Mouse (Mus musculus) hindbrain, embryonic 11.5 days (tissue): Measurements from ENCODE around the gene Exosc10. TPM values are rescaled to one million over a fixed set of nuclear protein-coding genes. Genes with fewer than 3 reads are reported as not detected.

Experiments
- ATAC-seq: fragments of 200-750 bp; cut with Nextera tagmentation; 2 replicates; pipeline ENCODE4 v1.8.0; 2017; ENCODE audit warnings: mild to moderate bottlenecking, moderate TSS enrichment, moderate library complexity; ENCODE audit not compliant: low FRiP score
- DNase-seq: peaks from one replicate; pipeline ENCODE4 v3.0.0-alpha.2; 2015; ENCODE audit warnings: low spot score
- H3K27ac ChIP-seq: fragments of 300-500 bp; sonication (generic); 2 replicates; pipeline ENCODE4 v1.5.1; 2014; ENCODE audit warnings: mild to moderate bottlenecking, low read depth, low read length
- H3K27me3 ChIP-seq: fragments of 300-500 bp; sonication (generic); 2 replicates; pipeline ENCODE4 v1.6.1; 2014; ENCODE audit warnings: mild to moderate bottlenecking, low read length, moderate library complexity, mixed read lengths; ENCODE audit not compliant: control insufficient read depth, insufficient read depth
- H3K36me3 ChIP-seq: fragments of 300-500 bp; sonication (generic); 2 replicates; pipeline ENCODE4 v1.6.1; 2014; ENCODE audit warnings: mild to moderate bottlenecking, low read length, moderate library complexity, mixed read lengths; ENCODE audit not compliant: control insufficient read depth, insufficient read depth
- H3K4me1 ChIP-seq: fragments of 300-500 bp; sonication (generic); replicated peaks from 2 replicates; pipeline ENCODE4 v1.6.1; 2014; ENCODE audit warnings: low read length, mixed read lengths; ENCODE audit not compliant: control insufficient read depth, insufficient read depth
- H3K4me2 ChIP-seq: fragments of 300-500 bp; sonication (generic); replicated peaks from 2 replicates; pipeline ENCODE4 v1.6.1; 2014; ENCODE audit warnings: mild to moderate bottlenecking, low read depth, low read length
- H3K4me3 ChIP-seq: fragments of 300-500 bp; sonication (generic); 2 replicates; pipeline ENCODE4 v1.5.1; 2014; ENCODE audit warnings: low read depth, low read length
- H3K9ac ChIP-seq: fragments of 300-500 bp; sonication (generic); 2 replicates; pipeline ENCODE4 v1.6.1; 2014; ENCODE audit warnings: low read depth, low read length
- H3K9me3 ChIP-seq: fragments of 300-500 bp; sonication (generic); 2 replicates; pipeline ENCODE4 v1.6.1; 2016; ENCODE audit warnings: low read length; ENCODE audit not compliant: control insufficient read depth
- WGBS: fragments of 180-500 bp; shearing (Covaris S2); extraction: QIAGEN DNeasy Blood & Tissue Kit; methylation state at CpG from one replicate; pipeline ENCODE4 v1.1.7; 2014; 5-methylcytosine and 5-hydroxymethylcytosine counted together
- polyA plus RNA-seq: library from polyadenylated mRNA; unstranded; fragments of >200 nt; fragmentation: Nextera tagmentation; extraction: Ambion mirVana; gene quantifications from 2 replicates; pipeline ENCODE4 v1.2.1, GENCODE M21; 2014

Exosc10 gene
- polyA plus RNA-seq, 1 experiment from 2014 or later: 93.9 TPM

- no peaks in the 10 kb centered on the region for H3K27me3 ChIP-seq
- peak; percentile 68 for DNase-seq
These were observed 49.5 kb downstream of the Exosc10 start for GRCm38 (mm10) chr4:148607758-148608157.

GRCm38 (mm10) chr4:148609805-148610204 lies 51.6 kb downstream of the Exosc10 start:
- ATAC-seq (no peak), DNase-seq (no peak)
- Histone ChIP-seq H3K36me3 (0 out of 2 replicates have a peak, but pooled peaks cover 3% of the 10 kb centered on the region), H3K4me3 (no peak overlapping the region), H3K4me2 (no peak overlapping the region), H3K4me1 (no peaks in the 10 kb centered on the region), H3K9ac (no peak overlapping the region), H3K27ac (no peak overlapping the region), H3K9me3 (no peaks in the 10 kb centered on the region), H3K27me3 (no peaks in the 10 kb centered on the region)
- WGBS: 79% methylated on average over 5 of the region's 5 CpGs

More at GRCm38 (mm10) chr4:148607758-148608157, 49.5 kb downstream of the Exosc10 start:
- Histone ChIP-seq H3K36me3 (no peaks in the 10 kb centered on the region), H3K9ac (no peak overlapping the region), H3K9me3 (no peaks in the 10 kb centered on the region), H3K27ac (no peak overlapping the region), H3K4me3 (no peak overlapping the region), H3K4me1 (no peaks in the 10 kb centered on the region), H3K4me2 (no peak overlapping the region)
- WGBS: 30% methylated on average over 5 of the region's 5 CpGs
- ATAC-seq: no peak

GRCm38 (mm10) chr4:148610631-148611364 lies 52.6 kb downstream of the Exosc10 start:
- no peak for ATAC-seq
- DNase-seq: no peak
- H3K27ac ChIP-seq: no peak overlapping the region
- H3K27me3 ChIP-seq: no peaks in the 10 kb centered on the region
- no peak overlapping the region for H3K9ac ChIP-seq
- H3K9me3 ChIP-seq: no peaks in the 10 kb centered on the region
- no peaks in the 10 kb centered on the region for H3K4me1 ChIP-seq
- 0 out of 2 replicates have a peak, but pooled peaks cover 3% of the 10 kb centered on the region for H3K36me3 ChIP-seq
- WGBS: 82% methylated on average over 5 of the region's 5 CpGs
- no peak overlapping the region for H3K4me3 ChIP-seq
- H3K4me2 ChIP-seq: no peak overlapping the region

- no peak overlapping the region for H3K27ac ChIP-seq
- 0 out of 2 replicates have a peak, but pooled peaks cover 5% of the 10 kb centered on the region for H3K36me3 ChIP-seq
- ATAC-seq (no peak), DNase-seq (no peak)
- no peak overlapping the region for H3K9ac ChIP-seq
- WGBS: 72% methylated on average over 4 of the region's 4 CpGs
- H3K4me1 ChIP-seq: no peaks in the 10 kb centered on the region
- no peaks in the 10 kb centered on the region for H3K27me3 ChIP-seq
- H3K9me3 ChIP-seq: no peaks in the 10 kb centered on the region
- no peak overlapping the region for H3K4me2 ChIP-seq
- H3K4me3 ChIP-seq: no peak overlapping the region
These were observed 54.3 kb downstream of the Exosc10 start for GRCm38 (mm10) chr4:148612557-148612956.

GRCm38 (mm10) chr4:148613738-148614137 lies 55.5 kb downstream of the Exosc10 start:
- no peak overlapping the region for H3K4me2 ChIP-seq
- H3K9me3 ChIP-seq: no peaks in the 10 kb centered on the region
- no peak for DNase-seq
- 0 out of 2 replicates have a peak, but pooled peaks cover 7% of the 10 kb centered on the region for H3K36me3 ChIP-seq
- 69% methylated on average over 9 of the region's 9 CpGs for WGBS
- no peak overlapping the region for H3K9ac ChIP-seq
- H3K27me3 ChIP-seq: no peaks in the 10 kb centered on the region
- H3K27ac ChIP-seq: no peak overlapping the region
- H3K4me3 ChIP-seq: no peak overlapping the region
- ATAC-seq: no peak
- H3K4me1 ChIP-seq: no peaks in the 10 kb centered on the region

GRCm38 (mm10) chr4:148619805-148620204 lies 61.6 kb downstream of the Exosc10 start:
- no peaks in the 10 kb centered on the region; the same call in 1 of the 2 replicates for H3K4me1 ChIP-seq
- no peak for ATAC-seq
- H3K27ac ChIP-seq: no peak overlapping the region
- no peak overlapping the region for H3K4me3 ChIP-seq
- no peak overlapping the region for H3K9ac ChIP-seq
- WGBS: 96% methylated on average over 1 of the region's 1 CpGs
- no peak for DNase-seq
- peaks cover 32% of the 10 kb centered on the region for H3K36me3 ChIP-seq
- no peaks in the 10 kb centered on the region for H3K9me3 ChIP-seq
- no peak overlapping the region for H3K4me2 ChIP-seq
- H3K27me3 ChIP-seq: no peaks in the 10 kb centered on the region

- no peak overlapping the region for H3K9ac ChIP-seq
- H3K9me3 ChIP-seq: no peaks in the 10 kb centered on the region
- no peak for DNase-seq
- H3K36me3 ChIP-seq: peaks cover 32% of the 10 kb centered on the region
- no peak overlapping the region for H3K4me2 ChIP-seq
- no peak overlapping the region for H3K4me3 ChIP-seq
- H3K27me3 ChIP-seq: no peaks in the 10 kb centered on the region
- no peak overlapping the region for H3K27ac ChIP-seq
- no peak for ATAC-seq
- WGBS: 98% methylated on average over 1 of the region's 1 CpGs
- H3K4me1 ChIP-seq: no peaks in the 10 kb centered on the region; the same call in 1 of the 2 replicates
These were observed 62.5 kb downstream of the Exosc10 start for GRCm38 (mm10) chr4:148620718-148621117.

- H3K9ac ChIP-seq: no peak overlapping the region
- whole genome bisulfite sequencing: 94% methylated on average over 4 of the region's 4 CpGs
- no peak overlapping the region for H3K27ac ChIP-seq
- no peak for DNase-seq
- H3K4me3 ChIP-seq: no peak overlapping the region
- no peak for ATAC-seq
- H3K4me2 ChIP-seq: no peak overlapping the region
- no peaks in the 10 kb centered on the region for H3K9me3 ChIP-seq
- no peaks in the 10 kb centered on the region for H3K27me3 ChIP-seq
- peaks cover 30% of the 10 kb centered on the region for H3K36me3 ChIP-seq
- H3K4me1 ChIP-seq: no peaks in the 10 kb centered on the region; the same call in 1 of the 2 replicates
These were observed 64.3 kb downstream of the Exosc10 start for GRCm38 (mm10) chr4:148622485-148622884.

- Histone ChIP-seq H3K27me3 (no peaks in the 10 kb centered on the region), H3K36me3 (peaks cover 28% of the 10 kb centered on the region), H3K27ac (no peak overlapping the region), H3K4me1 (no peaks in the 10 kb centered on the region; the same call in 1 of the 2 replicates), H3K4me2 (no peak overlapping the region), H3K9me3 (no peaks in the 10 kb centered on the region), H3K9ac (no peak overlapping the region), H3K4me3 (no peak overlapping the region)
- WGBS: 88% methylated on average over 4 of the region's 4 CpGs
- DNase-seq (no peak), ATAC-seq (no peak)
These were observed 65.4 kb downstream of the Exosc10 start for GRCm38 (mm10) chr4:148623609-148624008.
